ENCODE assay signal across 9 mouse cellular contexts in the genomic region with DNA sequence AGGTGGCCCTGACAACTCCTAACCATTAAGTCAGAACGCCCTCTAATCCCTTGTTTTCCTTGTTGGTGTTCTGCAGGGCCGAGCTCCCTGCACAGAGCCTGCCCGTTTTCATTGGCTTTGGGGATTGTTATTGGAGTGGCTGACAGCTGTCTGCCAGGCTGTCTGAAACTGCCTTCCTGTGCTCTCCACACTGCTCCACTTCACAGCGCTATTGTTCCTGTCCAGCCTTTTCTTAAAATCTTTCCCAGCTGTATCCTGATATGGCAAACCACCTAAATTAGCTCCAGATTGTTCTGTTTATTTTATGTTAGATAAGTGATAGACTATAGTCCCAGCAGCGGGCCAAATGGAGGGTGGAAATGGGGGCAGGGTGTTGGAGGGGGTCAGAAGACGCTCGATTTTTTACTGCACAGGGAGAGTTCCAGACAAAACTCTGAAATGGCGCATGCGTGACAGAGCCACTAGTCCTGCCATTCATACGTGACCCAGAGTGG.
A peak's percentile ranks its signal among the peaks of the same experiment; 100 is the strongest.
DNase-seq lines count a peak whose midpoint lies in the region; ATAC-seq lines count a peak whose summit lies in the region.
"Had no signal": no experiment of that assay in that cellular context is flagged by ENCODE, and none has a peak within 500 bp of the region (broad histone marks: within the 10 kb centered on the region; RNA-seq: fewer than 3 reads in every experiment).

No protein-coding gene starts in this region.

- no peaks in the 10 kb centered on the region for H3K27me3 ChIP-seq in limb, embryonic 15.5 days
- no peaks in the 10 kb centered on the region for H3K27me3 ChIP-seq in stomach, embryonic 16.5 days (ENCODE audit: control insufficient read depth, insufficient read depth, low read length)
- no peaks in the 10 kb centered on the region for H3K27me3 ChIP-seq in liver, embryonic 11.5 days (replicated peaks; ENCODE audit: control insufficient read depth, insufficient read depth, low read length)
- no peaks in the 10 kb centered on the region for H3K27me3 ChIP-seq in liver, embryonic 12.5 days (replicated peaks)

- H3K36me3 ChIP-seq in limb, embryonic 15.5 days = no peaks in the 10 kb centered on the region
- no peaks in the 10 kb centered on the region for H3K36me3 ChIP-seq in stomach, embryonic 16.5 days (ENCODE audit: control insufficient read depth, insufficient read depth, low read length)
- H3K36me3 ChIP-seq in liver, embryonic 11.5 days (ENCODE audit: control insufficient read depth, insufficient read depth, low read length) = no peaks in the 10 kb centered on the region
- no peaks in the 10 kb centered on the region for H3K36me3 ChIP-seq in liver, embryonic 12.5 days
- H3K36me3 ChIP-seq: G1E had no signal

- 18% methylated on average over 10 of the region's 10 CpGs for WGBS in limb, embryonic 15.5 days
- 24% methylated on average over 10 of the region's 10 CpGs for WGBS in stomach, embryonic 16.5 days
- 35% methylated on average over 10 of the region's 10 CpGs for WGBS in liver, embryonic 11.5 days
- WGBS in liver, embryonic 12.5 days (ENCODE audit: insufficient replicate concordance) = 50% methylated on average over 10 of the region's 10 CpGs

- intact Hi-C loops in left cerebral cortex, postnatal 4 days (cut with DNase I) = no loop called here
- intact Hi-C loops in heart, postnatal 10 days (cut with DNase I) = loop anchor here (5.0 kb wide), 1 partner anchor 218 kb away; a partner anchor contains a TSS

- H3K4me1 ChIP-seq in limb, embryonic 15.5 days = peaks cover 35% of the 10 kb centered on the region
- peaks cover 24% of the 10 kb centered on the region for H3K4me1 ChIP-seq in stomach, embryonic 16.5 days (ENCODE audit: control insufficient read depth, insufficient read depth, low read length)
- no peaks in the 10 kb centered on the region; the same call in 1 of the 2 replicates for H3K4me1 ChIP-seq in liver, embryonic 11.5 days (replicated peaks; ENCODE audit: control insufficient read depth, insufficient read depth, low read length)
- no peaks in the 10 kb centered on the region for H3K4me1 ChIP-seq in liver, embryonic 12.5 days

- H3K4me3 ChIP-seq in limb, embryonic 15.5 days = no peak overlapping the region
- no peak overlapping the region for H3K4me3 ChIP-seq in stomach, embryonic 16.5 days (replicated peaks; ENCODE audit: low read length)
- no peak overlapping the region for H3K4me3 ChIP-seq in liver, embryonic 11.5 days (ENCODE audit: low read depth, low read length)
- no peak overlapping the region for H3K4me3 ChIP-seq in liver, embryonic 12.5 days

- no peak overlapping the region for H3K9ac ChIP-seq in limb, embryonic 15.5 days
- H3K9ac ChIP-seq in stomach, embryonic 16.5 days (ENCODE audit: low read length) = no peak overlapping the region
- no peak overlapping the region for H3K9ac ChIP-seq in liver, embryonic 11.5 days (ENCODE audit: low read depth, low read length)
- H3K9ac ChIP-seq in liver, embryonic 12.5 days = no peak overlapping the region

- peak; percentile 93 for ATAC-seq in limb, embryonic 15.5 days (ENCODE audit: insufficient number of reproducible peaks, low FRiP score, low TSS enrichment, low read depth)
- ATAC-seq in stomach, embryonic 16.5 days (ENCODE audit: insufficient read depth, low FRiP score) = peak; percentile 84
- ATAC-seq in liver, embryonic 11.5 days (replicated peaks; ENCODE audit: low FRiP score) = no peak
- ATAC-seq in liver, embryonic 12.5 days = no peak

- peak; percentile 37 for DNase-seq in left cerebral cortex, postnatal 4 days
- DNase-seq in left cerebral cortex, adult 8-10 months (ENCODE audit: low spot score in 2 of 2) = no peak
- peak; percentile 65 for DNase-seq in fibroblast of lung, adult 2 months (ENCODE audit: low read depth)
- DNase-seq in heart, postnatal 10 days = peak; percentile 72 to 73
- no peak for DNase-seq in liver, embryonic 11.5 days (ENCODE audit: low spot score)

- no peaks in the 10 kb centered on the region for H3K9me3 ChIP-seq in limb, embryonic 15.5 days
- H3K9me3 ChIP-seq in stomach, embryonic 16.5 days (replicated peaks; ENCODE audit: control insufficient read depth, low read length) = no peaks in the 10 kb centered on the region
- H3K9me3 ChIP-seq in liver, embryonic 11.5 days (ENCODE audit: control insufficient read depth, low read length) = no peaks in the 10 kb centered on the region
- no peaks in the 10 kb centered on the region; the same call in 1 of the 2 replicates for H3K9me3 ChIP-seq in liver, embryonic 12.5 days (replicated peaks)
- H3K9me3 ChIP-seq: G1E had no signal

- H3K27ac ChIP-seq in limb, embryonic 15.5 days = peak overlapping the region; percentile 95
- H3K27ac ChIP-seq in stomach, embryonic 16.5 days (ENCODE audit: low read length) = peak overlapping the region; percentile 63
- no peak overlapping the region; the same call in 1 of the 2 replicates for H3K27ac ChIP-seq in liver, embryonic 11.5 days (ENCODE audit: low read depth, low read length)
- H3K27ac ChIP-seq in liver, embryonic 12.5 days = no peak overlapping the region

- H3K4me2 ChIP-seq in limb, embryonic 15.5 days = peak overlapping the region; percentile 26
- H3K4me2 ChIP-seq in stomach, embryonic 16.5 days (ENCODE audit: low read depth, low read length) = peak overlapping the region; percentile 13
- H3K4me2 ChIP-seq in liver, embryonic 11.5 days = no peak overlapping the region
- H3K4me2 ChIP-seq in liver, embryonic 12.5 days = no peak overlapping the region

Comparison
In these comparisons a context has a peak if more than half of its experiments do, and no peak if none do; other contexts are left out.
1. DNase-seq: peak in left cerebral cortex, postnatal 4 days (single experiment), fibroblast of lung, adult 2 months (single experiment) and heart, postnatal 10 days (2 of 2); none in left cerebral cortex, adult 8-10 months (0 of 2) and liver, embryonic 11.5 days (single experiment).
2. ATAC-seq: peak in limb, embryonic 15.5 days (single experiment) and stomach, embryonic 16.5 days (single experiment); none in liver, embryonic 11.5 days (single experiment) and liver, embryonic 12.5 days (single experiment).
3. H3K27ac ChIP-seq: peak in limb, embryonic 15.5 days (single experiment) and stomach, embryonic 16.5 days (single experiment); none in liver, embryonic 11.5 days (single experiment) and liver, embryonic 12.5 days (single experiment).
4. H3K4me2 ChIP-seq: peak in limb, embryonic 15.5 days (single experiment) and stomach, embryonic 16.5 days (single experiment); none in liver, embryonic 11.5 days (single experiment) and liver, embryonic 12.5 days (single experiment).